In the genomic region with DNA sequence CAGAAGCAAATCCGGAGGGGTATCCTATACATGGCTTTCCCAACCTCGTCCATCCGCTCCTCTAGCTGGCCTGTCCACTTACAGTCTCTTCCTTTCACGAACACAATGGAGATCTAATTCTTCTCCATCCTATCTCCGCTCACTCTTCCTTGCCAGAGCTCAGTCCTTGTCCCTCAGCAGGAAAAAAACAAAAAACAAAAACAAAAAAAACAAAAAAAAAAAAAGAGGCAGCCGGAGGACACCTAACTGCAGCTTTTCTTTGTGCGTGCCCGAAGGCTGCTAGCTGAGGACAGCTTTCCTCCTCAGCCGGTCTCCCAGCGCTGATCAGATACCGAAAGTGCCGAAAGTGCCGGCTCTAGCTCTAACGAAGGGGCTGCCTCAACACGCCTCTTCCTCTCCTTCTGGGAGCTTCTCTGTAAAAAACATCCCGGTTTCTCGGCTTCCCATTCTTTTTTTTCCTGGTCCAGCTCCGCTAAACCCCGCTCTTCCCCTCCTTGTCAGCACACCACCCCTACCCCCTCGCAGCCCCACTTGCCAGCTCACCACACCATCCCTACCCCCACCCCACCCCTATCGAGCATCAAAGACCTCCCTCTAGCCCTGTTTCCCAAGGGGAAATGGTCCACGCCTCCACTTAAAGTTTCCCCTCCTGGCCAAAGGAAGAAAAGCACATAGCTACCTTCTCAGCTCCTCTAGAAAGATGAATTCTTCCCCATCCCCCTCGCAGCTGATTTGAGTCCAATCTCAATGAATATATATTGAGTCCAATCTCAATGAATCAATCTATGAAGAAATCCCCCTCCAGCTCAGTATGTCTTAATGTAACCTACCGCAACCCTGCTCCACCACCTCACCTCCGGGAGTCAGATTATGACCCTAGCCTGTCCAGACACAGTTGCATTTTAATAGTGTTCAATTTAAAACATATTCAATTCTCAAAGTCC, we compare ENCODE assay signal across 8 mouse cellular contexts. TPM values are rescaled to one million over a fixed set of nuclear protein-coding genes. Genes with fewer than 3 reads are reported as not detected.
DNase-seq lines count a peak whose midpoint lies in the region; ATAC-seq and TF ChIP-seq lines count a peak whose summit lies in the region.

No protein-coding gene starts in this region.

- ATAC-seq in heart, embryonic 14.5 days (ENCODE audit: insufficient number of reproducible peaks, insufficient read depth, low FRiP score, low read depth), result peak; percentile 39; the same call in 1 of the 2 replicates
- peak; percentile 63; the same call in 1 of the 2 replicates for ATAC-seq in limb, embryonic 12.5 days (ENCODE audit: insufficient number of reproducible peaks, insufficient read depth, low FRiP score, low TSS enrichment, low read depth)

- peak overlapping the region; percentile 47; the same call in 1 of the 2 replicates for H3K4me3 ChIP-seq in spleen, adult 2 months (ENCODE audit: extremely low read depth, insufficient read depth, insufficient read length)
- peak overlapping the region; percentile 54 to 60 for H3K4me3 ChIP-seq in heart, embryonic 14.5 days (ENCODE audit: control insufficient read depth in 1 of 2, insufficient read depth in 1 of 2, low read depth in 1 of 2, low read length in 2 of 2)
- H3K4me3 ChIP-seq in limb, embryonic 12.5 days (replicated peaks), result peak overlapping the region; percentile 46

- no peaks in the 10 kb centered on the region for H3K27me3 ChIP-seq in spleen, adult 2 months (ENCODE audit: control insufficient read depth, insufficient read depth, low read length)
- no peaks in the 10 kb centered on the region for H3K27me3 ChIP-seq in heart, embryonic 14.5 days (ENCODE audit: control insufficient read depth, insufficient read depth, low read length)
- no peaks in the 10 kb centered on the region for H3K27me3 ChIP-seq in limb, embryonic 12.5 days

- WGBS in spleen, adult 2 months, result 16% methylated on average over 25 of the region's 25 CpGs
- WGBS in heart, embryonic 14.5 days, result 7% methylated on average over 25 of the region's 25 CpGs
- 5% methylated on average over 25 of the region's 25 CpGs for WGBS in limb, embryonic 12.5 days

- no peak for TF ChIP-seq CTCF in spleen, adult 2 months (IDR thresholded peaks at IDR 0.05; ENCODE audit: extremely low read depth, insufficient read depth, insufficient read length, insufficient replicate concordance)

- H3K9ac ChIP-seq in heart, embryonic 14.5 days (ENCODE audit: low read length), result peak overlapping the region; percentile 71
- peak overlapping the region; percentile 71 for H3K9ac ChIP-seq in limb, embryonic 12.5 days (replicated peaks)

- H3K4me1 ChIP-seq in spleen, adult 2 months (ENCODE audit: control insufficient read depth, insufficient read depth, insufficient read length), result peaks cover 11% of the 10 kb centered on the region; the same call in 1 of the 2 replicates
- H3K4me1 ChIP-seq in heart, embryonic 14.5 days (ENCODE audit: control insufficient read depth in 2 of 2, insufficient read depth in 2 of 2, low read length in 2 of 2), result peaks cover 2 to 8% of the 10 kb centered on the region in 2 experiments; a peak in 1 of 4 replicates
- H3K4me1 ChIP-seq in limb, embryonic 12.5 days (replicated peaks), result peaks cover 7% of the 10 kb centered on the region; the same call in 1 of the 2 replicates

- no peaks in the 10 kb centered on the region for H3K36me3 ChIP-seq in spleen, adult 2 months (ENCODE audit: control insufficient read depth, insufficient read depth, low read length)
- H3K36me3 ChIP-seq in heart, embryonic 14.5 days (ENCODE audit: control insufficient read depth, insufficient read depth, low read length), result no peaks in the 10 kb centered on the region
- H3K36me3 ChIP-seq in limb, embryonic 12.5 days, result no peaks in the 10 kb centered on the region

- H3K4me2 ChIP-seq in heart, embryonic 14.5 days (ENCODE audit: low read length), result peak overlapping the region; percentile 86
- peak overlapping the region; percentile 66 for H3K4me2 ChIP-seq in limb, embryonic 12.5 days

- no peaks in the 10 kb centered on the region for H3K9me3 ChIP-seq in heart, embryonic 14.5 days (ENCODE audit: control insufficient read depth, low read length)
- no peaks in the 10 kb centered on the region for H3K9me3 ChIP-seq in limb, embryonic 12.5 days

- H3K27ac ChIP-seq in spleen, adult 2 months (ENCODE audit: insufficient read depth, low read length), result peak overlapping the region; percentile 2; the same call in 1 of the 2 replicates
- peak overlapping the region in 1 of 2 experiments; percentile 28; a peak in 1 of 4 replicates for H3K27ac ChIP-seq in heart, embryonic 14.5 days (replicated peaks in 1 of 2; ENCODE audit: control insufficient read depth in 1 of 2, insufficient read depth in 1 of 2, low read depth in 2 of 2, low read length in 2 of 2)
- peak overlapping the region; percentile 85 for H3K27ac ChIP-seq in limb, embryonic 12.5 days

- TF ChIP-seq POLR2A in spleen, adult 2 months (IDR thresholded peaks at IDR 0.05; ENCODE audit: low read depth, low read length), result no peak

- peak; percentile 11 for DNase-seq in adrenal gland, adult 2 months
- no peak for DNase-seq in adrenal gland, postnatal 25 days
- no peak for DNase-seq in spleen, adult 2 months (ENCODE audit: low read depth in 1 of 2, low spot score in 2 of 2)
- no peak for DNase-seq in spleen, adult 12 weeks (ENCODE audit: low spot score)
- peak; percentile 54 for DNase-seq in neural tube, embryonic 10.5 days (ENCODE audit: extremely low spot score, low spot score)
- no peak for DNase-seq in natural killer cell, adult 2 months (ENCODE audit: low spot score in 2 of 2)

RNA-seq across cellular contexts. Expression of gene M6pr, which starts 11.0 kb away (rescaled TPM):
- total RNA-seq in adrenal gland, adult 2 months (2021), result 100 to 1,000 TPM; 159 to 173 TPM
- 31.4 and 41.9 TPM in 2 replicates for polyA plus RNA-seq in adrenal gland, adult 2 months (2012; rRNA removed)
- total RNA-seq in adrenal gland, postnatal 25 days (2021), result 159 and 168 TPM in 2 replicates
- 41.5 and 44.9 TPM in 2 replicates for polyA plus RNA-seq in spleen, adult 2 months (2012; rRNA removed)
- polyA plus RNA-seq in heart, embryonic 14.5 days (2014; fragmentation: Nextera tagmentation; extraction: Ambion mirVana), result 76.2 and 77.2 TPM in 2 replicates
- 74.6 and 76.3 TPM in 2 replicates for polyA plus RNA-seq in limb, embryonic 12.5 days (2016; fragmentation: Nextera tagmentation; extraction: Ambion mirVana)

RNA-seq across cellular contexts. Expression of gene Klrg1, which starts 14.9 kb away (rescaled TPM):
- under 1 TPM in 1 of 2 experiments, not detected in 1; 0.28 TPM for total RNA-seq in adrenal gland, adult 2 months (2021)
- not detected in 2 replicates for polyA plus RNA-seq in adrenal gland, adult 2 months (2012; rRNA removed)
- total RNA-seq in adrenal gland, postnatal 25 days (2021), result not detected in 2 replicates
- 1.1 and 1.2 TPM in 2 replicates for polyA plus RNA-seq in spleen, adult 2 months (2012; rRNA removed)
- polyA plus RNA-seq in heart, embryonic 14.5 days (2014; fragmentation: Nextera tagmentation; extraction: Ambion mirVana), result not detected in 2 replicates
- polyA plus RNA-seq in limb, embryonic 12.5 days (2016; fragmentation: Nextera tagmentation; extraction: Ambion mirVana), result not detected in 2 replicates

RNA-seq across cellular contexts. Expression of gene Phc1, which starts 42.8 kb away (rescaled TPM):
- 10 to 100 TPM; 24.8 to 33.6 TPM for total RNA-seq in adrenal gland, adult 2 months (2021)
- polyA plus RNA-seq in adrenal gland, adult 2 months (2012; rRNA removed), result 39.9 and 62.2 TPM in 2 replicates
- total RNA-seq in adrenal gland, postnatal 25 days (2021), result 17.9 and 29.8 TPM in 2 replicates
- polyA plus RNA-seq in spleen, adult 2 months (2012; rRNA removed), result 23.0 and 38.3 TPM in 2 replicates
- 11.6 and 13.2 TPM in 2 replicates for polyA plus RNA-seq in heart, embryonic 14.5 days (2014; fragmentation: Nextera tagmentation; extraction: Ambion mirVana)
- polyA plus RNA-seq in limb, embryonic 12.5 days (2016; fragmentation: Nextera tagmentation; extraction: Ambion mirVana), result 27.1 and 30.6 TPM in 2 replicates

Comparison
In these comparisons a context has a peak if more than half of its experiments do, and no peak if none do; other contexts are left out.
1. DNase-seq: peak in adrenal gland, adult 2 months (single experiment) and neural tube, embryonic 10.5 days (single experiment); none in adrenal gland, postnatal 25 days (single experiment), spleen, adult 2 months (0 of 2), spleen, adult 12 weeks (single experiment) and natural killer cell, adult 2 months (0 of 2).
2. Peak in every context shown above with its lines, with median percentiles within 50 percentile points of each other: H3K4me3 ChIP-seq.